Mouse (Mus musculus): Measurements from ENCODE around the gene Kiss1r. TPM values are rescaled to one million over a fixed set of nuclear protein-coding genes. Genes with fewer than 3 reads are reported as not detected.

Kiss1r gene
- total and polyA plus RNA-seq, 3 experiments: 0.10 to 1.5 (median 0.25) TPM

- WGBS: 88% methylated on average over 9 of the region's 9 CpGs
- Histone ChIP-seq H3K27ac (no peak overlapping the region), H3K9ac (ENCODE audit: low read depth, low read length) (no peak overlapping the region), H3K36me3 (ENCODE audit: control insufficient read depth, insufficient read depth, low read length) (no peaks in the 10 kb centered on the region), H3K4me3 (no peak overlapping the region), H3K79me2 (replicated peaks; ENCODE audit: control insufficient read depth, insufficient read depth, low read length) (no peaks in the 10 kb centered on the region), H3K4me1 (ENCODE audit: control insufficient read depth, insufficient read depth, low read length) (peaks cover 29% of the 10 kb centered on the region), H3K27me3 (ENCODE audit: control insufficient read depth, insufficient read depth, low read length) (no peaks in the 10 kb centered on the region)
- intact Hi-C loops (cut with DNase I): no loop called here
- no peak for DNase-seq
- TF ChIP-seq POLR2A (IDR thresholded peaks at IDR 0.05; ENCODE audit: insufficient read depth, low read depth, low read length) (no peak), EP300 (IDR thresholded peaks at IDR 0.05; ENCODE audit: insufficient read depth, low read depth, low read length) (no peak), CTCF (IDR thresholded peaks at IDR 0.05) (no peak)
Measured at GRCm38 (mm10) chr10:79931797-79932196, 15.0 kb downstream of the Kiss1r start.

GRCm38 (mm10) chr10:79932736-79933135 is 16.0 kb downstream of the Kiss1r start:
- Histone ChIP-seq H3K9ac (ENCODE audit: low read depth, low read length) (no peak overlapping the region), H3K27me3 (ENCODE audit: control insufficient read depth, insufficient read depth, low read length) (no peaks in the 10 kb centered on the region), H3K36me3 (ENCODE audit: control insufficient read depth, insufficient read depth, low read length) (no peaks in the 10 kb centered on the region), H3K4me1 (ENCODE audit: control insufficient read depth, insufficient read depth, low read length) (peaks cover 31% of the 10 kb centered on the region), H3K4me3 (no peak overlapping the region), H3K27ac (peak overlapping the region; percentile 28), H3K79me2 (replicated peaks; ENCODE audit: control insufficient read depth, insufficient read depth, low read length) (no peaks in the 10 kb centered on the region)
- intact Hi-C loops (cut with DNase I): no loop called here
- peak; percentile 79 to 85 for DNase-seq
- 26% methylated on average over 8 of the region's 8 CpGs for WGBS
- peak; percentile 73; the same call in 1 of the 2 replicates for TF ChIP-seq EP300 (IDR thresholded peaks at IDR 0.05; ENCODE audit: insufficient read depth, low read depth, low read length)
- 0 out of 2 replicates have a peak, but pooled peaks have one; percentile 2 for TF ChIP-seq CTCF (IDR thresholded peaks at IDR 0.05)
- TF ChIP-seq POLR2A (IDR thresholded peaks at IDR 0.05; ENCODE audit: insufficient read depth, low read depth, low read length): no peak

DNA sequence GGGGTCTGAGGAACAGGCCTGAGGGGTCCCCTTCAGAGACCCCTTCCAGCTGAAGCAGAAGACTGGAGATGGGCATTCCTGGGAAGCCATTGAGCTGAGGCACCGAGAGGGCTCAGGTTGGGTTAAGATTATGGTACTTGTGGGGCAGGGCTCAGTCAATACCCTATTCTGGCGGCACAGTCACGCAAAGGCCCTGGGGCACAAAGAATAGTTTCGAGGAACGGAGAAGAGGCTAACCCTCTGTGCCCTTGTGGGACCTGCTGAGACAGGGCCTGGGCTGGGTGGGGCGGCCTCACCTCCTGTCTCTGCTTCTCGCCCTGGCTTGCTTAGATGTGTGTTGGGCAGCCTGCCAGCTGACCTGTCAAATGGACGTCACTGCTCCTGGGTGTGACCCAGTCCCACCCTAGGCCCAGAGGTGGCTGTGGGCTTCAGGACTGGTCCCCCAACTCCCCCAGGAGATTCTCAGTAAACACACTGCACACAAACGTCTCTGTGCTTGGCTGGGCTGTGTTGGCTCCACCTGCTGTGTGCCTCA is 16.4 kb downstream of the Kiss1r start:
- Histone ChIP-seq H3K4me1 (ENCODE audit: control insufficient read depth, insufficient read depth, low read length) (peaks cover 31% of the 10 kb centered on the region), H3K27ac (peak overlapping the region; percentile 28), H3K36me3 (ENCODE audit: control insufficient read depth, insufficient read depth, low read length) (no peaks in the 10 kb centered on the region), H3K9ac (ENCODE audit: low read depth, low read length) (no peak overlapping the region), H3K4me3 (no peak overlapping the region), H3K79me2 (replicated peaks; ENCODE audit: control insufficient read depth, insufficient read depth, low read length) (no peaks in the 10 kb centered on the region), H3K27me3 (ENCODE audit: control insufficient read depth, insufficient read depth, low read length) (no peaks in the 10 kb centered on the region)
- DNase-seq: peak in 1 of 2 experiments; percentile 55
- no peak for TF ChIP-seq POLR2A (IDR thresholded peaks at IDR 0.05; ENCODE audit: insufficient read depth, low read depth, low read length)
- no peak for TF ChIP-seq EP300 (IDR thresholded peaks at IDR 0.05; ENCODE audit: insufficient read depth, low read depth, low read length)
- WGBS: 53% methylated on average over 9 of the region's 9 CpGs
- intact Hi-C loops (cut with DNase I): no loop called here

GRCm38 (mm10) chr10:79933861-79934260 is 17.1 kb downstream of the Kiss1r start:
- Histone ChIP-seq H3K4me1 (ENCODE audit: control insufficient read depth, insufficient read depth, low read length) (peaks cover 31% of the 10 kb centered on the region), H3K27me3 (ENCODE audit: control insufficient read depth, insufficient read depth, low read length) (no peaks in the 10 kb centered on the region), H3K4me3 (no peak overlapping the region), H3K79me2 (replicated peaks; ENCODE audit: control insufficient read depth, insufficient read depth, low read length) (no peaks in the 10 kb centered on the region), H3K27ac (peak overlapping the region; percentile 53; the same call in 1 of the 2 replicates), H3K36me3 (ENCODE audit: control insufficient read depth, insufficient read depth, low read length) (no peaks in the 10 kb centered on the region), H3K9ac (ENCODE audit: low read depth, low read length) (no peak overlapping the region)
- no peak for DNase-seq
- TF ChIP-seq CTCF (IDR thresholded peaks at IDR 0.05) (no peak), POLR2A (IDR thresholded peaks at IDR 0.05; ENCODE audit: insufficient read depth, low read depth, low read length) (no peak), EP300 (IDR thresholded peaks at IDR 0.05; ENCODE audit: insufficient read depth, low read depth, low read length) (no peak)
- intact Hi-C loops (cut with DNase I): no loop called here
- whole genome bisulfite sequencing: 46% methylated on average over 6 of the region's 6 CpGs

- H3K27me3 ChIP-seq (ENCODE audit: control insufficient read depth, insufficient read depth, low read length): no peaks in the 10 kb centered on the region
- WGBS: 13% methylated on average over 13 of the region's 13 CpGs
- intact Hi-C loops (cut with DNase I): no loop called here
- peak overlapping the region; percentile 53; the same call in 1 of the 2 replicates for H3K27ac ChIP-seq
- no peak overlapping the region for H3K4me3 ChIP-seq
- no peak overlapping the region for H3K9ac ChIP-seq (ENCODE audit: low read depth, low read length)
- no peaks in the 10 kb centered on the region for H3K79me2 ChIP-seq (replicated peaks; ENCODE audit: control insufficient read depth, insufficient read depth, low read length)
- H3K4me1 ChIP-seq (ENCODE audit: control insufficient read depth, insufficient read depth, low read length): peaks cover 31% of the 10 kb centered on the region
- DNase-seq: peak; percentile 89 to 92
- no peak for TF ChIP-seq CTCF (IDR thresholded peaks at IDR 0.05)
- TF ChIP-seq EP300 (IDR thresholded peaks at IDR 0.05; ENCODE audit: insufficient read depth, low read depth, low read length): peak; percentile 99
- no peak for TF ChIP-seq POLR2A (IDR thresholded peaks at IDR 0.05; ENCODE audit: insufficient read depth, low read depth, low read length)
- no peaks in the 10 kb centered on the region for H3K36me3 ChIP-seq (ENCODE audit: control insufficient read depth, insufficient read depth, low read length)
Measured at GRCm38 (mm10) chr10:79934272-79934721, 17.5 kb downstream of the Kiss1r start.

- Histone ChIP-seq H3K27ac (no peak overlapping the region), H3K4me1 (ENCODE audit: control insufficient read depth, insufficient read depth, low read length) (peaks cover 31% of the 10 kb centered on the region), H3K79me2 (replicated peaks; ENCODE audit: control insufficient read depth, insufficient read depth, low read length) (no peaks in the 10 kb centered on the region), H3K9ac (ENCODE audit: low read depth, low read length) (no peak overlapping the region), H3K27me3 (ENCODE audit: control insufficient read depth, insufficient read depth, low read length) (no peaks in the 10 kb centered on the region), H3K36me3 (ENCODE audit: control insufficient read depth, insufficient read depth, low read length) (no peaks in the 10 kb centered on the region), H3K4me3 (no peak overlapping the region)
- intact Hi-C loops (cut with DNase I): no loop called here
- DNase-seq: no peak
- WGBS: 83% methylated on average over 16 of the region's 16 CpGs
- TF ChIP-seq CTCF (IDR thresholded peaks at IDR 0.05) (no peak), POLR2A (IDR thresholded peaks at IDR 0.05; ENCODE audit: insufficient read depth, low read depth, low read length) (no peak), EP300 (IDR thresholded peaks at IDR 0.05; ENCODE audit: insufficient read depth, low read depth, low read length) (no peak)
Measured at GRCm38 (mm10) chr10:79934794-79935569, 18.2 kb downstream of the Kiss1r start.

All from heart, adult 2 months (tissue).